Mouse (Mus musculus): Measurements from ENCODE around the gene E030018B13Rik. TPM values are rescaled to one million over a fixed set of nuclear protein-coding genes. Genes with fewer than 3 reads are reported as not detected.

The E030018B13Rik gene
- polyA plus RNA-seq, 1 experiment, result 0.11 TPM

DNA sequence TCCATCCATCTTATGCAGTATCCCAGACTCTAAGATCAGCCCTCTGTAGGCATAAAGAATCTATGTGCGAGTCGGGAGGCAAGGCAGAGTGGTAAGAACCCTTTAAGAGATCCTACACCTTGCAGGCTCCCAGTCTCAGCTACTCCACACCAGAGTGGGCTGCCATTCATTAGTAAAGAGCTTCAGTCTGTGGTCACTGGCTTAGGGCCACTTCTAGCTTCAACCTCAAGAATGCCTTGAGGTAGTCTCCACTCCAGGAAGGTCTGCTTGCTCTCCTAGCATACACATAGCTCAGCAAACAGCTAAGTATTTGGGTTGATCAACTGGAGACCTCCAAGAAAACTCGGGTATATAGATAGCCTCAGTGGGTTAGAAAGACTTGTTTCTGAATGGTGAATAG is 19.0 kb upstream of the E030018B13Rik start:
- no peak for DNase-seq (ENCODE audit: low read depth)

DNA sequence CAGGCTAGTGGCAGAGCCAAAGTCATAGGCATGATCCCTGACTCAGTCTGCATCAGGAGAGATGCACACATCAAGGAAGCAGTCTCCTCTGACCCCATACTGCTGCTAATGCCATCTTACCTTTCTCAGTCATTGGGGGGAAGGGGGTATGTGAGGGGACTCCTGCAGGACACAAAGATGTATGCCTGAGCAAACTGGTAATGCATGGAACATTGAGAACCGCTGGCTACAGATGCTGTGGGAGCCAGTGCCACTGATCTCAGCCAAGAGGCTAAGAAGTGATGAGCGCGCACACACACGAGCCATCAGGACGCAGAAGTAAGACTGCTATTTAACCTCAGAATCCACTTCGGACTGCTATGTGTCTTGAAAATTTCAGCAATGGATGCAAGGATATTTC is 18.5 kb upstream of the E030018B13Rik start:
- no peak for DNase-seq (ENCODE audit: low read depth)

DNA sequence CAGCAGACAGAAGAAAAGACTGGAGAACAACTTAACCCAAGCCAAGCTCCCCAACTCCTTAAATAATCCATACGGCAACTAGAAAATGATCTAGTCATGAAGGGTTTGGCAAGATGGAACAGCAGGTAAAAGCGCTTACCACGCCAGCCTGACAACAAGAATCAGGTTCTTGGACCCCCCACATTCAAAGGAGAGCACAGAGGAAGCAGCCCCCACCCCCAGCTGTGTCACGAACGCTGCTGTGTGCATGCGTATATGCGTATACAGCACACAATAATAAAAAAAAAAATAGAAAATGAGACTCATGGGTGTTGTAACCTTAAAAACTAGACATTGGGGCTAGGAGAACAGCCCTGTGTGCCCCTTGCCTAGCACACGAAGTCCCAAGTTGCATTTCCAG is 16.7 kb upstream of the E030018B13Rik start:
- no peak for DNase-seq (ENCODE audit: low read depth)

DNA sequence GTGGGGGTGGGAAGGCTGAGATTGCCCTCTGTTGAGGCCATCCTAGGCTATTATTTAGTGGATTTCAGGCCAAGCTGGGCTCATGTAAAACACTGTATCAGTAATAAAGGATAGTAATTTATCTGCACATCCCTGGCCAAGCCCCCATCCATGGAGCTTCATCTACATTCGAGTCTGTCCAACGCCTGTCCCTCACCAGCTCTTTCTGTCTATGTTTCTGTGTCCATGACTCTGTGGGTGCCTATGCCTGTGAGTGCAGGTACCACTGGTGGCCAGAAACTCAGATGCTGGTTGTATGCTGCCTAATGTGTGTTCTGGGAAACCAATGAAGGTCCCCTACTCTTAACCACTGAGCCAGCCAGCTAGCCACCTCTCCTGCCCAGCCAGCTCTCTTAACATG is 16.2 kb upstream of the E030018B13Rik start:
- no peak for DNase-seq (ENCODE audit: low read depth)

GRCm38 (mm10) chr7:63901346-63901745 is 15.3 kb upstream of the E030018B13Rik start:
- DNase-seq (ENCODE audit: low read depth), result no peak

GRCm38 (mm10) chr7:63901942-63902341 is 14.7 kb upstream of the E030018B13Rik start:
- DNase-seq (ENCODE audit: low read depth), result no peak

DNA sequence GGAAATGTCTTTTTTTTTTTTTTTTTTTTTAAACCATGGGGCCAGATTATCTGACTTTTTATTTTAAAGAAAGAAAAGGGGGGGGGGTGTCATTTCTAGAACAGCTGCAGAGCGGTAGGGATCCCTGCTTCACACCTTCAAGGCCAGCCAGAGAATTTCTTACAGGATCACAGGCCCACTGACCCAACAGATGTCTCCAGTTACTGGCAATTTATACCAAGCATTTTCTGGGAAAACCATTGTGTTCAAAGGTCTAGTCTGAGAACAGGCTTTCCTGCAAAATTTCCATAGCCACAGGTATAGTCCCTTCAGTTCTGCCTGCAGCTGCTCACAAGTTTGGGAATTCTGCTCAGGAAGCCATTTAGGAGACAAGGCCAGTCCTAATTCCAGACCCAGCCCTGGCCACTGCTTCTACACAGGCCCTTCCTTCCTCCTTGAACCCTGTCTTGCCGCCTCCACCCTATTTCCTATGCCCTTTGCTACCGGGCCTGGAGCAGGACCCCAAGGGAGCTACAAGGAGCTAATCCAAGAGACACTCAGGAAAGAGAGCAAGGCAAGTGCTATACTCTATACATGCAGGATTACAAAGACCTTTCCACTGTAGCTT is 13.9 kb upstream of the E030018B13Rik start:
- DNase-seq (ENCODE audit: low read depth), result no peak

GRCm38 (mm10) chr7:63903635-63904380 is 12.8 kb upstream of the E030018B13Rik start:
- no peak for DNase-seq (ENCODE audit: low read depth)

DNA sequence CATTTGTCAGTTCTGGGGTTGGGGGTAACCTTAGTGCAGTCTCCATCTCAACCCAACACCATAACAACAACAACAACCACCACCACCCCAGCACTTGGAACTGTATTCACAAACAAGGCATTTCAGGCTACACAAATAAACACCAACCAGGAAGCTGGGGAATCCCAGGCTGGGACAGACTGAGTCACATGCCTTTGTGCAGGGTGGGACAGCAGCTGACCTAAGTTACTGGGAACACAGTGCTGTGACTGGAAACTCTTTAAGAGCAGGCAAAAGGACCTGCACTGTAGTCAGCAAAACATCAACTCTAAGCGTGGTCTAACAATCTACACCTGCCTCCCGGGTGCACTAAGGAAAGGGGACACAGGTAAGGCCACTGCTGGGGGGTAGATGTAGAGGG is 11.5 kb upstream of the E030018B13Rik start:
- DNase-seq (ENCODE audit: low read depth), result no peak

- no peak for DNase-seq (ENCODE audit: low read depth)
Observed at GRCm38 (mm10) chr7:63905642-63906041, 11.0 kb upstream of the E030018B13Rik start.

DNA sequence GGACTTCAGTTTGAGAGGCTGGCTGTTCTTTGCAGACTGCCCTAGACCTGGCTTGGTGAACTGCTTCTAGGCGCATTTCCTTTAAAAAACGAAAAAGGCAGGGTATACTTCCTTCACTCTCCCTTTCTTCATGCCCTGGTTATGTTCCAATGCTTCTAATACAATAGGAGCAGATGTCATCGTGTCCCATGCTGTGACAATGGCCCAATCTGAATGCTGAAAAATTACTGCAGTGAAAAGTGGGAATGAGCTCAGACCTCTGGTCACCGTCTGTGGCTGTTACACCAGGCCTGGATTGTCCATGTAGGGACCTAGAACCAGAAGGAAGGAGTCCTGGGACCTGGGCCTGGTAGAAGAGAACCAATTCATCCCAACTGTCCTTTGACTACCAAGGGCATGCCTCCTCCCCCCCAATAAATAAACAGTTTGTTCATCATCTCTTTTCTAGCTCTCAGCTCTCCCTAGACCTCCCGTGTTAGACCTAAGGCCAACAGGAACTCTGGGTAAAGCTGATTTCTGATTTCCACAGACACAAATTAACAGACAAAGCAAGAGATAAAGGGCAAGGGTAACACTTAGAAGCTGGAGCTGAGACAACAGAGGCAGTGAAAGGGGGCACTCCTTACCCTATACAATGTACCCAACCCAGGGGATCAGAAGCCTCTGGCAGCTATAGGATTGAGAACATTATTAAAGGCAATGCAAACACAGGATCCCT is 8.7 kb upstream of the E030018B13Rik start:
- no peak for DNase-seq (ENCODE audit: low read depth)

DNA sequence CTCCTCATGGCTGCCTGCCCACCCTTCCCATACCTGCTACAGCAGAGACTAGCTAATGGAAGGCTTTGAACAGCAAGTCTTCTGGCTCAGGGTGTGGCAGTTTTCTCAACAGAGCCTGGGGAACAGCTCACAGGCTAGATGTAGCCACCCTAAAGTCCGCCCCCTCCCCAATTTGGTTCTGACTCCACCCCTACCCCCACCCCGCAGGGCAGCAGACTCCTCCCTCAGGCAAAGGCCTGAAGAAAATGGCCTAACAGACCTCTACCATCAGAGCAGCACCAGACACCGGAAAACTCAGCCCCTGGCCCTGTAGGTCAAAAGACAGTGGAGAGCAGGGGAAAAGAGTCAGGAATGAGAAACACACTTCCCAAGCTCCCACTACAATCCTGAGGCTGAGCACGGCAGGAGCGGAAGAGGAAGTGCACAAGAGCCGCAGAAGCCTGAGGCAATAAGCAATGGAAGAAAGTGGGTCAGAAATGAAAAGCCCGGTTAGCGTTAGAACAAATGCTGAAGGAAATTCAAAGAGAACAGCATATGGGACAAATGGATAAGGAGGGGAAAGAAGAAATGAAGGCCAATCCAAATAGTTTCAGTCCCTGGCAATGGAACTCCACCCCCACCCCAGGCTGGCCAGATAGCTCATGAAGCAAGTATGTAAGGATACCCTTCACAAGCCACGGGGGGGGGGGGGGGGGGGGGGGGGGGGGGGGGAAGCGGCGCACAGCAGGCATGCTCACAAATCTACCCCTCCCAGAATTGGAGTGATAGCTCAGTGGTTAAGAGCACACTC is 8.0 kb upstream of the E030018B13Rik start:
- DNase-seq (ENCODE audit: low read depth), result no peak

DNA sequence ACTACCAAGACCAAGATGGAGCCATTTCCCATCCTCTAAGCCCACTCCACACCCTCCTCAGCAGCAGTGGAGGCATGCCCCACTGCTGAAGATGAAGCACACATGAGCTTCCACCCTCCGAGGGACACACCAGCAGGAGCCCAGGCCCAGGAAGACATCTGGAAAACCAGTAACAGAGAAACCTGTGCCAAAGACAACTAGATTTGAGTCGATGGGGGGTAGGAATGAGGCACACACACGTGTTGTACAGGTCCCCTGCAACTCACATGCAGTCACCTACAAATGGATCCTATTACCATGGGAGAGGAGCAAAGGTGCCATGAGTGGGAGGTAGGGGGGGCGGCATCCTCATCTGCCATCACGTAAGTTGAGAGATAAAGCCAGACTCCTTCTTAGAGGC is 6.4 kb upstream of the E030018B13Rik start:
- DNase-seq (ENCODE audit: low read depth), result no peak

DNA sequence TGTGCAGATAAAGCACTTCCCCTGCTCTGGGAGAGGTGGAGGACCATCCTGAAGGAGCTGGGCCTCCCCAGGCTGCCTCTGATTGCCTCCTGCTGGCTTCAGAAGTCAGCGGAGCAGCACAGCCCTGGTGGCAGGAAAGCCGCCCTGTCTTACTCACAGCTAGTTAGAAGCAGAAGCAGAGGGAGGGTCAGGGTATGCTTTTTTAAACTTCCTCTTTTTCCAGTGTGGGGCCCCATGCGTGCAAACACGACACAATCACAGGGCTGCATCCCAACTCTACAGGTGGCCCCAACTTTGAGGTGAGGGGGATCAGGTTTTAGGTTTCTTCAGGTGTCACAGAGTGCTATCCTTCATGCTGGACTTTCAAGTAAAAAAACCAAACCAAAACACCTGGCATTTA is 5.7 kb upstream of the E030018B13Rik start:
- DNase-seq (ENCODE audit: low read depth), result no peak

- DNase-seq (ENCODE audit: low read depth), result no peak
Observed at GRCm38 (mm10) chr7:63911383-63912233, 5.0 kb upstream of the E030018B13Rik start.

GRCm38 (mm10) chr7:63912234-63912810 is 4.3 kb upstream of the E030018B13Rik start:
- DNase-seq (ENCODE audit: low read depth), result no peak

DNA sequence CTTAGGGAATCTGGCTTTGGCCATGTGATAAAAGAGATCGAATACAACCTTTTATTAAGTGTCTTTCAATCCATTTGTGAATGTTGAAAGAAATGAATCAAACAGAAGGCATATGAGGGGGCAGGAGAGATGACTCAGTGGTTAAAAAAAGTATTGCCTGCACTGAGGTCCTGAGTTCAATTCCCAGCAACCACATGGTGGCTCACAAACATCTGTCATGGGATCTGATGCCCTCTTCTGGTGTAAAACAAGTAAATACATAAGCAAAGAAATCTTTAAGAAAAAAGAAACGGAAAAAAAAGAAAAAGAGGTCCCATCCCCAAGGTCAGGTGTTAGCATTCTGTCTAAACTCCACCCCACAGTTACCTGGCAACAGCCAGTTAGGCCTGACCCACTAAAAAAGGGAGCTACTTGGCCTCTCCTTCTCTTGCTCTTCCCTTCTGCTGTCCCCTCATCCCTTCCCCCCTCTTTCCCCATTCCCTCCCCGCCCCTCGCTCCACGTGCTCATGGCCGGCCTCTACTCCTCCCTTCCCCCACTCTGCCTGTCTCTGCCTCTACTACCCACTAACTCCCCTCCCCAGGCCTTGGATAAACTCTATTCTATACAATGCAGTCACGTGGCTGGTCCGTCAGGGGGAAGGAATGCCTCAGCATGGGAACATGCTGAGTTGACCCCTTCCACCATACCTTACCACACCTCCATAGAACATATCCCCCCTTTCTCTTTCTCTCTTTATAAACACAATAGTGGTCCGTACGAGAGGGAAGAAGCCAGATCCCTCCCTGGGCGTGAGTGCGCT is 3.5 kb upstream of the E030018B13Rik start:
- DNase-seq (ENCODE audit: low read depth), result no peak

- DNase-seq (ENCODE audit: low read depth), result no peak
Observed at GRCm38 (mm10) chr7:63913724-63914692, 2.6 kb upstream of the E030018B13Rik start.

GRCm38 (mm10) chr7:63914891-63915290 is 1.8 kb upstream of the E030018B13Rik start:
- no peak for DNase-seq (ENCODE audit: low read depth)

Data from gonadal fat pad, adult 2 months (tissue).